Mouse (Mus musculus) thymus, postnatal 25 days (tissue): ENCODE results near the gene Map3k5.
"Not testable (repeated sequence)": the region's sequence is repeated elsewhere in the genome, so short reads cannot be mapped to it uniquely, and the experiment has no call there.

Experiments
- DNase-seq: peaks from one replicate; pipeline ENCODE4 v3.0.0; 2022

Gene Map3k5

DNA sequence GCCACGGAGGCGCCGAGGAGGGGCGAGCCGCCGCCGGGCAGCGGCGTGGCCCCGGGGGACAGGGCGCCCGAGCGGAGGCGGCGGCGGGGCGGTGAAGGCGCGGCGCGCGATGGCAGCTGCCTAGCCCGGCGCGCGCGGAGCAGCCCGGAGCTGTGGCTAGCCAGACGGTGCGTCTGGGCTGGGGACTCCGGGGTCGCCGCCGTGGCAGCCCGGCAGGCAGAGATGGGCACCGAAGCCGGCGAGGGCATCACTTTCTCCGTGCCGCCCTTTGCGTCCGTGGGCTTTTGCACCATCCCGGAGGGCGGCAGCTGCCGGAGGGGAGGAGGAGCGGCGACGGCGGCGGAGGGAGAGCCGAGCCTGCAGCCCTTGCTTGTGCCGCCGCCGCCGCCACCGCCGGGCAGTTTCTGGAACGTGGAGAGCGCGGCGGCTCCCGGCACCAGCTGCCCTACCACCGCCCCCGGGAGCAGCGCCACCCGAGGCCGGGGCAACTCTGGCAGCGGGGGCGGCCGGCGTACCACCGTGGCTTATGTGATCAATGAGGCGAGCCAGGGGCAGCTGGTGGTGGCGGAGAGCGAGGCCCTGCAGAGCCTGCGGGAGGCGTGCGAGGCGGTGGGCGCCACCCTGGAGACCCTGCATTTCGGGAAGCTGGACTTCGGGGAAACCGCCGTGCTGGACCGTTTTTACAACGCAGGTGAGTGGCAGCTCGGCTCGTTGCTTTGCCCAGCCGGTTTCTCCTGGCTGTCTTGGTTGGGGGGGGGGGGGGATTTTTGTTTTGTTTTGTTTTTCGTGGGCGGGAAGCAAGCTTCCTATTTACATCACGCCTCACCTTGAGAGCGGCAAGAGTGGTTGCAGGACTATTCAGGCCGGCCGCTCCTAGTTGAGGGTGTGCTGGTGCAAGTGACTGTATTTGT lies at the start of gene Map3k5:
TSS of gene Map3k5 (plus strand) at position 89 of the 911 bp plus-strand sequence.
- DNase-seq: peak; percentile 57

- no peak for DNase-seq
Measured at GRCm38 (mm10) chr10:19886249-19886648, 48.0 kb upstream of the Map3k5 start.

- no peak for DNase-seq
Measured at GRCm38 (mm10) chr10:19889908-19890307, 44.4 kb upstream of the Map3k5 start.

GRCm38 (mm10) chr10:19891686-19892085 lies 42.6 kb upstream of the Map3k5 start:
- no peak for DNase-seq

DNA sequence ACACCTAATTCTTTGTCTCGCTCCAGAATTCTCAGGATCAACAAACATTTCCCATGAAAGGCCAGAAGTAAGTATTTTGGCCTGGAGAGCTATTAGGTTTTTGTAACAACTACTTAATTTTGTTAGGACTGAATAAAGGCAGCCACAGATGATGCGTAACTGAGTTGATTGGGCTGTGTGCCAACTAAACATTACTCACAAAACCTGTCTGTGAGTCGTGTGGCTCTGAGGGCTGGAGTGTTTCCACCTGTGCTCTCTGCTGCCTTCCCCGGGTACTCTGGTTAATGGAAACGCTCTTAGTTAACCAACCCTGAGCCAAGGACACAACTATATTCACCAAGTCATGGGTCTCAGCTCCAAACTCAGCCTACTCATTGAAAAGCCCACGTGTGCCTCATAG lies 41.1 kb upstream of the Map3k5 start:
- DNase-seq: no peak

DNA sequence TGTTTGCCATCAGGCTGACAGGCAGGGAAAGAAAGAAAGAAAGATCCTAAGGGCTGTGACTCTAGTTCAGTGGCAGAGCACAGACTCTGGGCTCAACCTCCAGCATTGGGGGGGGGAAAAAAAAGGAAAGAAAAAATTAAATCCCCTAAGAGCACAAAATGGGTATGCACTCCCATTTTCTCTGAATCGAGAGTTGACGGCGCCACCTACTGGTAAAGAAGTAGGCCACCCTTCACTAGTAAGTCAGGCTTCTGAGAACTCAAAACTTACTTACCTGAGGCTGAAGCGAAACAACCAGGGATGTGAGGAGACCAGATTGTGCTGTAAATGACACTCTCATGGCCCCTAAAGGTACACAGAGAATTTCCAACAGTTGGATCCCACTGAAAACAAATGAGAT lies 40.3 kb upstream of the Map3k5 start:
- DNase-seq: peak; percentile 60

DNA sequence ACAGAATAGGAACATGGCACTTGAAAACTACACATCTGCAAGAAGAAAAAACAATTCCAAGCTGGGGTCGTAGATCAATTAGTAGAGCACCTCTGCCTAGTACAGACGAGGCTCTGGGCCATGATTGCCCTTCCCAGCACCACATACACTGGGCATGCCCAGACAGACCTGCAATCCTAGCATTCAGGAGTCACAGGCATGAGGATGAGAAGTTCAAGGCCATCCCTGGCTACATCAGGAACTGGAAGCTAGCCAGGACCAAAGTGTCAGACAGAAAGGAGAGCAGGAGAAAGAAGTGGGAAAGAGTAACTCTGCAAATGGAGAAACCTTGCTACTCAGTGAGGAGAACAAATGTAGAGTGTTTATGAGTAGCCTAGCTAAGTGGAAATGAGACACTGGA lies 34.1 kb upstream of the Map3k5 start:
- DNase-seq: no peak

DNA sequence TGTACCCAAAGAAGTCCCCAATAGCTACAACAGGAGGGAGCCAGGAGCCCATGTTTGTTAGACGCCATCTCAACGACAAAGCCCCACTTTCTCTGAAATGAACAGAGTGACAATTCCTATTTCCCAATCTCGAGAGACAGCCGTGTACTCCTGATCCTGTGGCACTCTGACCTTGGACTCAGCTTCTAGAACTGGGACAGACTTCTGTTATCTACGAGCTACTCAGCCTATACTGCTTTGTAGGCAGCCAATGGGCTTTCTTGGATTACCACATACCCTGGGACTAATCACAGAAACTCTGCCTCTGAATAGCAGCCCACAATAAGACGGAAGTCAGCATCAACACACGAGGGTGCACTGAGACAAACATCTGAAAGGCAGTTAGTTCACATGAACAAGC lies 32.3 kb upstream of the Map3k5 start:
- DNase-seq: no peak

DNA sequence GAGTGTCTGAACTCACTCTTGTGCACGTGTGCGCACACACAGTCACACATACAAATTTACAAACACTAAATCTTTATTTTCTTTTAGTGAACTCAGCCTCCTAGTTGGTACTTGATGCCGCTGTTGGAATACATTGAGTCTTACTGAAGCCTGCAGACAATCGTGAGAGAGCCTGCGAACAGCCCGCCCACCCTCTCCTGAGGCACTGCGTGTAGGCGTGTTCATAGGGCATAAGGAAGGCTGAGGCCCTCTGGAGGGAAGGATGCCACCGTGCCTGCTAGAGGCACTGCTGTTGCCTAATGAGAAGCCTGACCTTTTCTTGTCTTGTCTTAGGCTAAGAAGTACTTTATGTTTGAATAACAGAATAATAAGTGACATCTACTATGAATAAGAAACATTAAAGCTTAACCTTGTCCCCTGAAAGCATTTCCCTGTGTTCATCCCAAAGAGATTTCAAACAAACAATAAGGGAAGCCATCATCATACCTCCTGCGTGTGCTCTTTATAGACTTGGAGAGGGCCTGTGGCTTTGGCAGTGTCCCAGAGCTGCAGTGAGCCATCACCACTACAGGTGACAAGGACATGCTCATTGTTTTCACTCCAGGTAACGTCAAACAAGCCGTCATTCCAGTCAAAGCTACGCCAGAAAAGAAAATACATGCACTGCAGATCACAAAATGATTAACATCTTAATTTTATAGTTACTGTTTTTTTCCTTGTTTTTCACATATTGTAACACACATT lies 30.0 kb upstream of the Map3k5 start:
- DNase-seq: no peak

DNA sequence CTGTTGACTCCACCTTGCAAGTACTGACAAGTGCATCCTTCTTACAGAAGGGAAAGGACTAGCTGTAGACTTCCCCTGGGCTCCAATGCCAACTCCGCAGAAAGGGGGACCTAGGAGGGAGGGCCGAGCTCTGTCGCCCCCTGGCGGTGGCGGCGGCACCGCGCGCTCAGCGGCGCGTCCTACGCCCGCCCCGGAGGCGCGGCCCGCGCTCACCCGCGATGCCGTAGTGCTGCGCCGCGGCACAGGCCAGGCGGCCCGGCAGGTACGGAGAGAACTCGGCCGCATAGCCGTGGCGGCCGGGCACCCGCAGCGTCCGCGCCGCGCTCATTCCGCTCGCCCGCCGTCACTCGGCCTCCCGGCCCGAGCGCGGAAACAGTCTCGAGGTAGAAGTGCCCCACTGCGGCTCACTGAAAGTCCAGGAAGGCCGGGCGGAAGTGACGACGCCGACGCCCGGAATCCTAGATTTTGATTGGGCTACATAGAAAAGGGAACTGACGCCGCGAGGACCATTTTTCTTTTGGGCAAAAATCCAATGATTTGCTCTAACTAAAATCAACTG lies 26.9 kb upstream of the Map3k5 start, which contains the start of gene Pex7:
TSS of gene Pex7 (minus strand) at position 444 of the 559 bp plus-strand sequence.
- peak; percentile 93 for DNase-seq

- no peak for DNase-seq
Measured at GRCm38 (mm10) chr10:19908076-19908475, 26.2 kb upstream of the Map3k5 start.

- DNase-seq: no peak
Measured at GRCm38 (mm10) chr10:19910516-19910915, 23.8 kb upstream of the Map3k5 start.

- no peak for DNase-seq
Measured at GRCm38 (mm10) chr10:19911583-19911982, 22.7 kb upstream of the Map3k5 start.

- DNase-seq: no peak
Measured at GRCm38 (mm10) chr10:19913806-19914205, 20.5 kb upstream of the Map3k5 start.

GRCm38 (mm10) chr10:19915301-19915700 lies 19.0 kb upstream of the Map3k5 start:
- DNase-seq: peak; percentile 37

GRCm38 (mm10) chr10:19922410-19922809 lies 11.9 kb upstream of the Map3k5 start:
- no peak for DNase-seq

DNA sequence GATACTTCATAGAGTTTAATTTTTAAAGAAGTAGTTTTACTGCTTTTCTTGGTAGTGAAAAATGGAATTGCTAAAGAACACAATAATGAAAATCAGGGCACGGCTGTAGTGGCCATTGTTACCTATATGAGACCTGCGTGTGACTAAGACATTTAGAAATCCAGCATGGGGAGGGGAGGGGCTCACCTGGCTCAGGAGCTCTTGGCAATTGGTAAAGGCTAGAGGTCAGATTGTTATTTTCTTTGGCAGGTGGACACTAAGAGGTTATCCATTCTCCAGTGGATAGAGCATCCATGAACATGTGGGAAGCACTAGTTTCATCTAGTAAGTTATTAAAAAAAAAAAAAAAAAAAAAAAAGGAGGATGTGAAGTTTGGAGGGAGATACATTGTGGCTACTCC lies 10.0 kb upstream of the Map3k5 start:
- DNase-seq: no peak

DNA sequence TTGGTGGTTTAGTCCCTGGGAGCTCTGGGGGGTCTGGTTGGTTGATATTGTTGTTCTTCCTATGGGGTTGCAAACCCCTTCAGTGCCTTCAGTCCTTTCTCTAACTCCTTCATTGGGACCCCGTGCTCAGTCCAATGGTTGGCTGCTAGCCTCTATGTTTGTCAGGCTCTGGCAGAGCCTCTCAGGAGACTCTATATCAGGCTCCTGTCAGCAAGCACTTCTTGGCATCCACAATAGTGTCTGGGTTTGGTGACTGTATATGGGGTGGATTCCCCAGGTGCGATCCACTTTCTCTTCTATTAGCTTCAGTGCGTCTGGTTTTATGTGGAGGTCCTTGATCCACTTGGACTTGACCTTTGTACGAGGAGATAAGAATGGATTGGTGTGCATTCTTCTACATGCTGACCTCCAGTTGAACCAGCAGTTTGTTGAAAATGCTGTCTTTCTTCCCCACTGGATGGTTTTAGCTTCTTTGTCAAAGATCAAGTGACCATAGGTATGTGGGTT lies 7.8 kb upstream of the Map3k5 start:
- not testable (repeated sequence) for DNase-seq

DNA sequence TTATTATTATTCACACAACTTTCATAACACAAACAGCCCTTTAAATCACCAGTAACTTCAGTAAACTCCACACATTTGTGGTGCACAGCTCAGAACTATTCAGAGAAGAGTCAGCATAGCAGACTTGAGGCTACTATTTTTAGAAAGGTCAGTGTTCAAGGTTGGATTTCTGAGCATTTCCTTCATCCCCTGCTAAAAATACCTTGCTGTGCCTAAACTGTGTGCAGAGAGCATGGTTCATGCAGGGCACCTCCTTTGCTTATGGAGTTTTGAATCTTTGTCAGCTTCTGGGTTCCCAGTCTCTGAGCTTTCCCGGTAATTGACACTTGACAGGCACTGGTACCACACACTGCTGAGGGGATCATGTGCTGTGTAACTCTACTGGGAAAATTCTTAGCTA lies 6.1 kb upstream of the Map3k5 start:
- DNase-seq: no peak

- no peak for DNase-seq
Measured at GRCm38 (mm10) chr10:19932986-19933385, 1.3 kb upstream of the Map3k5 start.

GRCm38 (mm10) chr10:19933511-19934383 lies 525 bp upstream of the Map3k5 start:
- DNase-seq: peak; percentile 89

GRCm38 (mm10) chr10:19935295-19935623 lies 987 bp downstream of the Map3k5 start:
- peak; percentile 28 for DNase-seq
